Mouse (Mus musculus) frontal cortex, postnatal 14 days (tissue): ENCODE measurements around the gene Slc25a30.
"Not testable (repeated sequence)": the region's sequence is repeated elsewhere in the genome, so short reads cannot be mapped to it uniquely, and the experiment has no call there.

Experiments used
- DNase-seq, 2 experiments: peaks; one replicate each; pipeline ENCODE4 v3.0.0; 2022; ENCODE audit warnings: low spot score in 2 of 2

Slc25a30 gene

DNA sequence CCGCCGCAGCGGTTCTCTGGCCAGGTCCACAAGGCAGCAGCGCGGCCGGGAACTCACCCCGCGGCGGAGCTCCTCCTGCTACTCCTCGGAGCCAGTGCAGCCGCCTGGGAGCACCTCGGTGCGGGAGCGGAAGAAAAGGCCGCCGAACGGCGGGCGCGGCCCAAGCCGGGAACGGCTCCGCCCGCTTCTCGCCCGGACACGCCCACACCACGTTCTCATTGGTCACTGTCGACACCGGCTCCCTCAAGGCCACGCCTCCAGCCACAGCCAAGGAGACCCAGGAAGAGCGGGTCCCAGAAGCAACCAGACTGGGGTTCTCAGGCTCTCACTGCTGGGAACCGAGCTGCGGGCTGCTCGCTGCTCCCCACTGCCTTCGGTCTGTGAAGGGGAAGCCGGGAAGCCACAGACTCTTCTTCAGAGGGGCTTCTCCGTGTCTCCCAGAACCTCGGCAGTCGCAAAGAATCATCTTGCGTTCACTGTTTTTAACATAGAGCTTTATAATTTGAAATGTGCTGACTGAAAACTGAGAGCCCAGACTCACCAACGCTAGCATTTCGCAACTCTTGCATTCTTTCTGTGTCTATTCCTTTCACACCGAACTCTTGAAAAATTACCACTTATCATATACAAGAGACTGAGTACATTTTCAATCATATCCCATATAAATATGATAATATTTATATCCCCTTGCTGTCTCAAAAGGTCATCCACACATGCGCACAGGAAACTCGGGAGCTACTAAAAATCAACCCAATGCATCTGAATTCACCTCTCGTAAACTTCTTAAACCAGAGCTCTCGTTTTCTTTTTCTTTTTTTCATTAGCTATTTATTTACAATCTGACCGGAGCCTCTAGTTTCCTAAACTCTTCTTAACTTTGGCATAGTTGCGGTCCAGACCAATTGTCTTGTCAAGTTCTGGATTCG, at the start of gene Slc25a30:
TSS of gene Slc25a30 (minus strand) at position 170 of the 926 bp plus-strand sequence.
- DNase-seq = peak; percentile 93 to 95

DNA sequence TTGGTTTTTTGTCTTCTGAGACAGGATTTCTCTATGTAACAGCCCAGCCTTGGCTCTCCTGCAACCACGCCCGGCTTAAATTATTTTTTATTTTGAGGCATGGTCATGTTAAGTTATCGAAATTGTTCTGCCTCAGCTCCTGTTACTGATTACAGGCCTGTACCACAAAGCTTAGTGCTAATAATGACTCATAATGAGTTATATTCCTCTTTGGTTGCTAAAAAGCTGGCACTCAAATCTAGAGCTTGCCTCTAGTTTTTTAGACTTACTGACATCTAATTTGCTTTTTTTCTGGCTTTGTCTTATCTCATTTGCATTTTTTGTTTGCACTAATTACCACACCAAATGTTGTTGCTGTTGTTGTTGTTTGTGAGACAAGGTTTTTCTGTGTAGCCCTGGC, 49.7 kb upstream of the Slc25a30 start:
- DNase-seq = no peak

DNA sequence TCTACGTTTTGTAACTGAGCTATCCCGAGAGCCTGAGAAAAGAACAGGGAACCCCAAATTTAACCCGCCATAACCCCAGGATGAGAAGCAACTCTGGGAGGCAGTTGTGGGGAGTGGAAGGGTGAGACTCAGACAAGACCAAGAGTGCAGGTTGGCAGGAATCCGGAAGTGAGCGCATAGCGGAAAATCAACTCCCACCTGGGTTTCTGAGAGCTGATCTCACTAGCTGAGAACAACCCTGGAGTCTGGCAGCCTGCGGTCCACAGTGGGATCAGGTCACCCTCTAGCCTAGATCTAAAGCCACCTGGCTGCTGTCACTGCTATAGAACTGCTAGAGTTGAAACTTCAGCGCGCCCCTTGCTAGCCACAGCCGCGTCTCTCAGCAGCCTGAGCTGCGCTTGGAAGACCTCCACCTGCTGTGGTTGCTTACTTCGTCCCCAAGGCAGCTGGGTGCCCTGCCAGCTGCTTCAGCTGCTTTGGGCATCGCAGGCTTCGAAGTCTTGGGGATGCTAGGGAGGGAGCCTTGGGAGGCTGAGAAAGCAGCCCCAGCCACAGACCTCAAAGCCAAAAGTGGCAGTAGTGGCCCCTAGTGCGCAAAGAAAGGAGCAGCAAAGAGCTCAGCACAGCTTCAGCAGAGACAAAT, 48.0 kb upstream of the Slc25a30 start:
- no peak for DNase-seq

DNA sequence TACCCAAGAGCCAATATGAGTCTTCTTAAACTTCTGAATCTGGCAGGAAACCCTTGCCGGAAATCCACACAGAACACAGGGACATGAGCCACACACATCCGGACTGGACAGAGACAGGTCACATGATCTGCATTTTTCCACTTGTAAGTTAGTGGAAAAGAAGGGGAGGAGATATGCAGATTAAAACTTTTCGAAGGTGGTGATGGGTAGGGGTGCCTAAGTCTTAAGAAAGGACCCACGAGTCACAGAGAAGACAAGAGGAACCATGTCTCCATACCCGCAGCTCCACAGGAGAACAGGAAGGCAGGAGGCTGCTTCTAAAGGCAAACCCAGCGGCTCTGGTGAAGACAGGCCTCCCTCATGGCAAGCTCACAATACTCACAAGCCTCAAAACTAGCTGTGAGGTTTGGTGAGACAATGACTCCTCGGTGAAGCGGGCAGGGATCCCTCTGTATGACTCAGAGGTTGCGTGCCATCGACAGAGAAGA, 47.5 kb upstream of the Slc25a30 start:
- no peak for DNase-seq

DNA sequence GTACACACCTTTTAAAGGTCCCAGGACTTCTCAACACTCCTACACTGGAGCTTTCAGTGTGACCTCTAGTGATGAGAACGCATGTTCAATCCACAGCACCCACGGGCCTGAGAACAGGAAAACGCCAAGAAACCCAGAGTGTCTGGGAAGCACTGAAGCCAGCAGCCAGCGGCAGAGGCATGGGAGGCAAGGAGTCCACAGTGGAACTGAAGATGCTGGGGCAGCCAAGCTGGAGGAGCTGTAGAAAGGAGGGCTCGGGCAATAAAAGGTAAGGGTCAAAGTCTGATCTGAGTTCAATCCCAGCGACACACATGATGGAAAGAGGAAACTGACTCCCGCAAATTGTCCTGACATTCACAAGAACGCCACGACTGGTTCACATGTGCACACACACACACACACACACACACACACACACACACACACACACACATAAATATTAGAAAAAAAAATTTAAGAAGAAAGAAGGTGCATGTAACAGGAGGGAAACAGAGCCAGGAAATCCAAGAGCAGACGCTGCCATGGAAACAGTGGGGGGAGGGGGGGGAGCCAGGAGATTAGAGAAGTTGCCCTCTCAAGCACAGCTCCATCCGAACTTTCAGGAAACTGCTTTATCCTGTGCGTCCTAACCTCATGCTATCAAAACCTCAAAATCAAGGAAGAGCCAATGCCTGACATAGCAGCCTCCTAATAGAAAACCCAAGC, 46.9 kb upstream of the Slc25a30 start:
- no peak for DNase-seq

DNA sequence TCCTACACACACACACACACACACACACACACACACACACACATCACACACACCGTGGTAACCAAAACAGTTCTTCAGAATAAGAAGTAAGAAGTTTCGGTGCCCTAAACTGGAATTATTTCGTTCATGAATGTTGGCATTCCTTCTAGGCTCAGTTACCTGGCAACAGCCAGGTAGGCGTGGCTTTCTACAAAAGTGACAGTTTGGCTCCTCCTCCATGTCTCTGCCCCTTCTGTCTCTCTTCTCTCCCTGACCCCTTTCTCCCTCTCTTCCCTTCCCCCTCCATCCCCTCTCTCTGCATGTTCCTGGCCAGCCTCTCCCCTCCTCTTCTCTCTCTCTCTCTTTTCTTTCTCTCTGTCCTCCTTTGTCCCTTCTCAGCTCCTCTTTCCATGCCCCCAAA, 46.1 kb upstream of the Slc25a30 start:
- no peak for DNase-seq

DNA sequence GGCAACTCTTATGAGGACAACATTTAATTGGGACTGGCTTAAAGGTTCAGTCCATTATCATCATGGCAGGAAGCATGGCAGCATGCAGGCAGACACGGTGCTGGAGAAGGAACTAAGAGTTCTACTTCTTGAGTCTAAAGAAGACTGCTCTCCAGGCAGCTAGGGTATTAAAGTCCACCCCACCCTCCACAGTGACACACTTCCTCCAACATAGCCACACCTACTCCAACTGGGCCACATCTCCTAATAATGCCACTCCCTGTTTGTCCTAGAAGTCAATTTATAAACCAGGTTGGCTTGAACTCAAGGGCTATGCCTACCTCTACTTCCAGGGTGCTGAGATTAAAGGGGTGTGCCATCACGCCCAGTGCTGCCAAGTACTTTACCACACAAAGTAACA, 45.2 kb upstream of the Slc25a30 start:
- DNase-seq = no peak

DNA sequence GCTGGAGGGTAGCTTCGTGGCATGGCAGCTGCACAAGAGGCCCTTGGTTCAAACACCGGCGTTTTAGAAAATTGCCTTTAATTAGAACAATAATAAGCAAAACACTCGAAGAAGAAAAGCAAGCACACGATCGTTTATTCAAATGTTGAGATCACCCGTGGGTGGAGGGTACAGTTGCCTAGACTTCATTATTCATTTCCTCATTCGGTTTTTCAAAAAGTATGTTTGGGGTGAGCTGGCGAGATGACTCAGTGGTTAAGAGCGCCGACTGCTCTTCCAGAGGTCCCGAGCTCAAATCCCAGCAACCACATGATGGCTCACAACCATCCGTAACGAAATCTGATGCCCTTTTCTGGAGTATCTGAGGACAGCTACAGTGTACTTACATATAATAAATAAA, 43.0 kb upstream of the Slc25a30 start:
- DNase-seq = not testable (repeated sequence)

DNA sequence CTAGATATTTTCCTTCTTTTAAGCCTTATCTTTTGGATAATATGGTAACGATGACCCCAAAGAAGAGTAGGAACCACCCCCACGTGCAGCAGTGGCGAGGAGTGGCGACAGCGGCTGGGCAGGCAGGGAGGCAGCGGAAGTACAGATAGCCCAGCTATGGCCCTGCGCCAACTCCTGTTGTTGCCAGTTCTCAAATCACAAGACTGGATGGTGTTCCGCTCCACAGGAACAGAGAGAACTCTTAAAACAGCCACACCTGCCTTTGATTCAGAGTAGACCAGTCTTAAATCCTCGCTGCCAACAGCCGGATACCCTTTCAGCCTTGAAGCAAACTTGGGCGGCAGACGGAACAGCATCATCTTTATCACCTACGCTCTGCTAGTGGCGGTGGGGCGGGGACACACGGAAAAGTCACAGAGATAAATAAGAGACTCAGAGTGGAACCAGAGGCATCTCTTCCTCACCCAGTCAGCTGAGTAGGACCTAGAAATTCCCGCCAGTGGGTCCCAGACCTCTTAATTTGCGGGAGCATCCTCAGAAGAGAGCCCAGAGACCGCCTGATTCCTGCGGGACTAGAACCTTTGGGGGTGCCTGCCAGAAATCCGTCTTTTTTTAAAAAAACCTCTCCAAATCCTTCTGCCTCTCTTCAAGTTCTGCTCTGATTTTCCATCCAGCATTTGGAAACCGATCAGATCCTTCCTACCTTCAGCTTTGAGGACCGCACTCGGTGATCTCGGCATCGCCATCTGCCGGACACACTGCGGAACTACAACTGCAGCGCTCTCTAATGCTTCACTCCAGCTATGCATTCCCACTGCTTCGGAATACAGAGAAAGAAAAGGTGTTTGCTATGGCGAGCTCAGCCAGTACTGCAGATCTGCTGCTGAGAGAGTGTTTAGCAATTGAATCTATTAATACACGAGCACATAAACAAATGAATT, 42.3 kb upstream of the Slc25a30 start:
- peak; percentile 86 to 93 for DNase-seq

DNA sequence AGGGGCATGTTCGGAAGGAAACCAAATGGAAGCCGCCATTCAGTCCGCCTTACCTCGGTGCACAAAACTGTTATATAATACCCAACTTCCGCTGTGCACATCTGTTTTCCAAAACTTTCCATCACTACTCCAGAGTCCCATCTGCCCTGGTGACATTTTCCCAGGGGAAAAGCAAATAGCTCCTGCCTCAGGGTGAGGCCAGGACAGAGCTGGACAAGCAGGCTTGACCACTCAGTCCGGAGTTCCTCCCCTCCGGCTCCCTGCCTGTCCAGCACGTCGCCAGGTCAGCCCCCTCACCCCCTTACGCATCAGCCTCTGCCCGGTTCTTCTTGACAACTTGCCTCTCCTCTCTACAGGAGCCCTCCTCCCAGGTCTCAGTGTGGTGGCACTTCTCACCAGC, 41.4 kb upstream of the Slc25a30 start:
- DNase-seq = no peak

DNA sequence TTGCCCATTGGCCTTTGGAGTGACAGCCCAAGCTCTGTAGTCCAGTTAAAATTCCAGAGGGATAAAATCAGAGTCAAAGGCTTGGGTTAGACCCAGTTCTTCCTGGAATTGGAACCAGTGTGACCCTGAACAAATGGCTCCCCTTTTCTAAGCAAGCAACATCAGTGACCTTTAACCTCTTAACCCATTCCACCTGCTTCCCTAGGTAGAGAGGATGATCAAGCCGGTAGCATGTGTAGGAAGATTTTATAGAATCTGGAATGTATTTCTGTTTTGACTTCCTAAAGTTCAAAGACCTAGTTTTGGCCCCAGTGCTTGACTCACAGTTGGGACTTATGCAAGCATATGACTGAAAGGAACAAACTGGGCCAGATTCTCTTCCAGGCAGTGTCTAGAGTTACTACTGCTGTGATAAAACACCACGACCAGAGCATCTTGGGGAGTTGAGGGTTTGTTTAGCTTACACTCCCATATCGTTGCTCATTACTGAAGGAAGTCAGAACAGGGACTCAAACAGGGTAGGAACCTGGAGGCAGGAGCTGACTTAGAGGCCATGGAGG, 40.1 kb upstream of the Slc25a30 start:
- no peak for DNase-seq

DNA sequence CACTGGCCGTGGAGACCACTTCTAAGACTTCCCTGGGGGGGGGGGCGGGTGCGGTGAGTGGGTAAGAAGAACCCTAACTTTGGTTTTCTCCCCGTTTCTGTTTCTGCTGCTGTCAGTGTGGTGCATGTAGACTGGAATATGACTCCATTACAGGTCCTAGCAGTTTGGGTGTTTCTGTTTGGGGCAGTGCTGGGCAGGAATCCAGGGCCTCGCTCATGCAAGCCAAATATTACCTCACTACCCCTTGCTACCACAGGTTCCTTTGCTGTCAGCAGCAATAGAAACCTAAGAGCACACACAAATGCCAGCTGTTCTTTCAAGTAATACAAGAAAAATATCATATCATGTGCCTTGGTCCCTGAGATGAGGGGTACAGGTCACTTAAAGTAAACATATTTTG, 33.2 kb upstream of the Slc25a30 start:
- DNase-seq = no peak

DNA sequence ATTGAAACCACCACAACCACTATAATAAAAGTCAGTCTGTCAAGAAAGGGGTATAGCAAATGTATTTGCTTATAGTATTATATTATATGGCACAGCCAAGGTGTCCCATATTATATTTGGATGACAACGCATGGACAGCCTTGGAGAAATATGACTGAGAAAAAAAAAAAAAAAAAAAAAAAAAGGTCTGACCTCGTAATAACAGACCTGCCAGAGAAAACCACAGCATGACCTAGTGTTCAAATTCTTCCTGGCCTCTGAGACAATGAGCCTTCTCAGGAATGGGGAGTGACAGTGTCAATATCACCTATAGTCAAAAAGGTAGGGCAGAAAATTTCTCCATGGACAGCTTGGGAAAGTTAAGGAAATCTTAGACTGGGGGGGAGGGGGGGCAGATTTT, 32.5 kb upstream of the Slc25a30 start:
- no peak for DNase-seq

DNA sequence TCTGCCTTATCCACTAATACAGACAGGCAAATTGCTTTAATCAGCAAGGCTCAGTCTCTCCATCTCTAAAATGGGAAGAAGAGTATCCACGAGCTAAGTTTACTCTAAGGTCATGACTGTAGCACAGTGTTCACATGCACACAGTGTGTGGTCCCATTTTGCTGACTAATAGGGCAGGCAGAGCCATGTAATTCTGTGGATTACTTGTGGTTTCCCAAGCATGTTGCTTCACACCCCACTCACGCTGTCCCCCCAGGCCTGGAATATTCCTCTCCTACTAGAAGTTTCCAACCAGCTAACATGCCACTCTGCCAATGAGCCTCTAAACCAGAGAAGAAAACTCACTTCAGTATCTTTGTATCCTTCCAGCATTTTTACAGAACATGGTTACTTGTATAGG, 31.7 kb upstream of the Slc25a30 start:
- DNase-seq = no peak

DNA sequence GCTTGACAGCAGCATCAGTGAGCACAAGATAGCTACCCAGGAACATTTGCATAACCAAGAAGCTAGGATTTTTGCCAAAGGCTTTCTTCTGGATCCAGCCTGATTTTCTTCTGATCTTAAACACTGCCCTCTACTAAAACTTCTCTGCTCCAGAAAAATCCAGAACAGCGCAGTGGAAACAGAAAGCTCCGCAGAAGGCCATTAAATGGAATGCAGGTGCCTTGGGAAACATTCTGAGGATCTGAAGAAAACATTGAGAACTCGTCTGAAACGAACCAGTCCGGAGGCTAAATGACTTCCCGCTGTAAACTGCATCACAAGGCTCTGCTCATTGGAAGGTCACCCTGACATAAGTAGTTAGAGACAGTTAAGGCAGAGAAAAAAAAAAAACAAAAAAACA, 23.1 kb upstream of the Slc25a30 start:
- no peak for DNase-seq

DNA sequence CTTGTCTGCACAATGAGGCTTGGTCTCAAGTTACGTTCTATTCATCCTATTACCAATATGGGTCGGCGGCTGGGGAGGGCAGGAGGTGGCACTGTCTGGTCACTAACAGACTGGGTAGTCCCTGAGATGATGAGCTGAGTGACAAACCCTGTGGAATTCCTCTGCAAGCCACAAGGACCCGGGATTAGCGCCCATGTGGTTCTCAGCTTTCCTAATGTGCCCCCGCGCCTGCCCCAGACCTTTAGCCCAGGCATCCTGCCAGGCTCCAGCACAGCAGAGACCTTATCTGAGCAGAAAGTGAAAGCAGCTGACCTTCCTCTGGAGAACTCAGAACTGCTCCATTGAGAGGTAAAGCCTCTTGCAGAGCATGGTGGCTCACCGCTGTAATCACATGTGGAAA, 21.0 kb upstream of the Slc25a30 start:
- no peak for DNase-seq

DNA sequence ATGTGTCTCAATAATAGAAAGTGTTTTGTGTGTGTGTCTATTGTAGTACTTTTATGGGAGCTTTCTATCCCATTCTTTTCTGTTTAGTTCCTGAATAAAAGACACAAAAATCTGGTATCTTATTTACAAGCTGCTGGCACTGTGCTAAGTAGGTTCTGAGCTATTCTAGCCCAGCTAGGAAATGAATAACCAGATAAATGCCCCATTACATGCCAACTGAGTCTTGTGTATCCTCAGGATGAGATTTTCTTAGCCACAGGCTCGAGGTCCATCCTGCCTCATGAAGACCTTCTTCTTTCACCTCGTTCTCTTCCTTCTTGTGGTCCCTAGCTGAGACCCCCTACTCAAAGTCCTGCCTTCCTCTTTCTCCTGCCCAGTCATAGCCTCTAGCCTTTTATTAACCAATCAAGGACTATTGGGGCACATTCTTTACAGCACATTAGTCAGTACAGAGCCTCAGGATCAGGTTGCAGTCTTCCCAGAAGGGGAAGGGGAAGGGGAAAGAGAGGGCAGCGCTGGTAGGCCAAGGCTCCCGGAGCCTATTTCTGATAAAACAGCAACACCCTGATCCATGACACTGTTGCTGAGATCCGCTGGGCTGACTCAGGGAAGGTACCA, 11.0 kb upstream of the Slc25a30 start:
- DNase-seq = no peak

DNA sequence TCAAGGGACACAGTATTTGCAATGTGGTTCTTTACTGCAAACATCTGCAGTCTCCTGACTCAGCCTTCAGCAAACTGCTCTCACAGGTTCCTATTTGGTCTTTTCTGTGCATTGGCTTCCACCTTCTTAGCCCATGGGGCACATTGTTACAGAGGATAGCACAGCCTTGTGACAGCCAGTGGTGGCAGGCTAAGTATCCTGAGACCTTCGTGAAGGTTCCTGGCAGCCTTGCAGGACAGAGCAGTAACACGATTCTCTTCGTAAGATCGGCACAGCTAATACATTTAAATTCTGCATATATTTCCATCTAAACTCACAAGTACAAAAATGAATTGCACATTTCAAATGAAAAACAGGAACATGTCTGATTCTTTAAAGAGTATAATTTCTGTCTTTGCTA, 9.1 kb upstream of the Slc25a30 start:
- no peak for DNase-seq

DNA sequence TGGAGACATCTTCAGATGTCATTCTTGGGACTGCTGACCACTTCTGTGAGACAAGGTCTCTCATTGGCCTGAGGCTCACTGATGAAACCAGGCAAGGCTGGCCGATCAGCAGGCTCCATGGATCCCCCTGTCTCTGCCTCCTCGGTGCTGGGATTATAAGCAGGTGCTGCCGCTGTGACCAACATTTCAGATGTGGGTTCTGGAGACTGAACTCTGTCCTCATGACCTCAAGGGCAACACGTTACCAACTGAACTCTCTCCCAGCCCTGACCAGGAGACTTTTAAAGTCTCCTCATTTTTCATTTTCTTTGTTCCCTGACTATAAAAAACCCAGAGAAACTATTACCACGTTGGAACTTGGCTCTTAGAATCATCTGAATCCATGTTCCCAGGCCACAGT, 7.9 kb upstream of the Slc25a30 start:
- DNase-seq = no peak

DNA sequence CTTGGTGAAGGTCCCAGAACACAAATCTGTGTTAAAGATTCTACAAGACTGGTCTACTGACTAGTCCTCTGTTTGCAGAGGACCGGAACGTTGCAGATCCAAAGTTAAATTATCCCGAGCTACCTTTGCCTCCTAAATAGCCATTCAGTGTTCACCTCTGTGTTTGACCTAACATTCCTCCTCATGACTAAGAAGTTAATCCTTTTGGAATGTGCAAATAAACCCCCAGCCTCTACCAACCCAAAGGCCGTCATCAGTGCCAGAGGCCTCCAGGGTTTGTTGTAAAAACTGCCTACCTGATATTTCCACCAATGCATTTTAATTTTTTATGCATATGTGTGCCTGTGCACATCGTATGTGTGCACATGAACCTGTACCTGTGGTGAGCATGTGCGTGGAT, 7.5 kb upstream of the Slc25a30 start:
- DNase-seq = no peak

DNA sequence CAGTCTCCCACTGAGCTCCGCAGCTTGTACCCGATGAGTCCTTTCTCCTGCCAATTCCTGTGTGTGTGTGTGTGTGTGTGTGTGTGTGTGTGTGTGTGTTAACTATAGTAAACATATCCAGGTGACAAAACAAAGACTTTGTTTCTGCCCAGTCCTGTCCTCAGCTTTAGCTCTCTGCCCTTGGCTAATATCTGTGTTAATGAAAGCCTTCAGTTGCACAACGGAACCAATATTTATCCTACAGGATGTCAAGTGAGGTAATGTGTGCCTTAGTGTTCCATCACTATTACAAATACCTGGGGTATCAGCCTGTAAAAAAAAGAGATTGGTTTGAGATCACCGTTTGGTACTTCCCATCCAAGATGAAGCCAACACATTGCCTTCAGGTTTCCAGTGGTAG, 6.3 kb upstream of the Slc25a30 start:
- no peak for DNase-seq
